Mouse (Mus musculus) liver, adult 2 months (tissue): ENCODE results near the gene Agfg2.

ENCODE experiments used
- CTCF ChIP-seq: fragments of 200-500 bp; IDR thresholded peaks from 2 replicates; pipeline ENCODE4 v1.5.1; 2011; ENCODE audit warnings: low read depth, low read length, control low read depth
- POLR2A ChIP-seq: fragments of 200-500 bp; IDR thresholded peaks from 2 replicates; pipeline ENCODE4 v1.6.1; 2011; ENCODE audit warnings: low read length, control low read depth; ENCODE audit not compliant: insufficient read depth; ENCODE audit errors: extremely low read depth

- TF ChIP-seq CTCF (peak; percentile 79), POLR2A (no peak)
These were observed 27.5 kb downstream of the Agfg2 start for GRCm38 (mm10) chr5:137656977-137657376.
